Mouse (Mus musculus) intestine, embryonic 14.5 days (tissue): ENCODE data around the gene Tmem89. TPM values are rescaled to one million over a fixed set of nuclear protein-coding genes. Genes with fewer than 3 reads are reported as not detected.
A peak's percentile ranks its signal among the peaks of the same experiment; 100 is the strongest.

Source experiments
- ATAC-seq: fragments of 200-750 bp; cut with Nextera tagmentation; replicated peaks from 2 replicates; pipeline ENCODE4 v1.8.0; 2017; ENCODE audit warnings: low read depth, moderate number of reproducible peaks, moderate TSS enrichment, moderate library complexity; ENCODE audit not compliant: low FRiP score, low TSS enrichment
- DNase-seq: peaks from one replicate; pipeline ENCODE4 v3.0.0-alpha.2; 2018; ENCODE audit warnings: low spot score
- H3K27ac ChIP-seq: fragments of 300-500 bp; sonication (generic); 2 replicates; pipeline ENCODE4 v1.5.1; 2014; ENCODE audit warnings: low read depth, mild to moderate bottlenecking, control low read depth
- H3K27me3 ChIP-seq: fragments of 300-500 bp; sonication (generic); replicated peaks from 2 replicates; pipeline ENCODE4 v1.6.1; 2014; ENCODE audit warnings: low read length, control low read depth; ENCODE audit not compliant: control insufficient read depth, insufficient read depth
- H3K36me3 ChIP-seq: fragments of 300-500 bp; sonication (generic); 2 replicates; pipeline ENCODE4 v1.6.1; 2014; ENCODE audit warnings: low read length, control low read depth; ENCODE audit not compliant: control insufficient read depth, insufficient read depth
- H3K4me1 ChIP-seq: fragments of 300-500 bp; sonication (generic); replicated peaks from 2 replicates; pipeline ENCODE4 v1.6.1; 2014; ENCODE audit warnings: low read length, control low read depth, mixed read lengths; ENCODE audit not compliant: control insufficient read depth, insufficient read depth
- H3K4me2 ChIP-seq: fragments of 300-500 bp; sonication (generic); 2 replicates; pipeline ENCODE4 v1.6.1; 2014; ENCODE audit warnings: low read length
- H3K4me3 ChIP-seq: fragments of 300-500 bp; sonication (generic); 2 replicates; pipeline ENCODE4 v1.5.1; 2014; ENCODE audit warnings: low read depth, low read length, control low read depth, mixed read lengths
- H3K9ac ChIP-seq: fragments of 300-500 bp; sonication (generic); 2 replicates; pipeline ENCODE4 v1.6.1; 2014; ENCODE audit warnings: mild to moderate bottlenecking, low read length
- H3K9me3 ChIP-seq: fragments of 300-500 bp; sonication (generic); 2 replicates; pipeline ENCODE4 v1.6.1; 2016; ENCODE audit warnings: low read length, control low read depth; ENCODE audit not compliant: control insufficient read depth
- WGBS: fragments of 180-500 bp; shearing (Covaris S2); extraction: QIAGEN DNeasy Blood & Tissue Kit; methylation state at CpG from one replicate; pipeline ENCODE4 v1.1.7; 2014; 5-methylcytosine and 5-hydroxymethylcytosine counted together
- polyA plus RNA-seq: library from polyadenylated mRNA; unstranded; fragments of >200 nt; fragmentation: Nextera tagmentation; extraction: Ambion mirVana; gene quantifications from 2 replicates; pipeline ENCODE4 v1.2.1, GENCODE M21; 2014

Gene Tmem89
- not detected in 2 replicates for polyA plus RNA-seq

DNA sequence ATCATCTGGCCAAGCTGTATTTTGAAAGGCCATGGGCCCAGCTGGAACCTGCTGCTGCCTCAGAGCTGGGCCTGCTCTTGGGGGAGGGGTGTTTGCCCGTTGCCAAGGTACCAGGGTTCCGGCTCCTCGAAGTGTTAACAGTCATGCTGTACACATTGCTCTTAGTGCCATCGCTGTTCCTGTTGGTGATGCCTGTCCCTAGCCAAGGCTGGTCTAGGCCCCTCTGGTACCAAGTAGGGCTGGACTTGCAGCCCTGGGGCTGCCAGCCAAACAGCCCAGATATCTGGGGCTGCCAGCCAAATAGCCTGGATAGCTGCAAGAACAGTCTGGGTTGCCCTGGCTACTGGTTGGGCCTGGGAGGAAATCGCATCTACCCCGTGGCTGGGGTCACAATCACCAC, at the start of gene Tmem89:
Gene Tmem89 (plus strand): TSS at position 129 of the 400 bp plus-strand sequence.
- H3K4me3 ChIP-seq = no peak within 1 kb of the TSS
- no peaks in the 10 kb centered on the region for H3K4me1 ChIP-seq
- H3K4me2 ChIP-seq = no peak within 1 kb of the TSS
- 80% methylated on average over 6 of the region's 6 CpGs for WGBS
- no peak within 1 kb of the TSS for H3K9ac ChIP-seq
- ATAC-seq (no peak), DNase-seq (no peak)
- no peaks in the 10 kb centered on the region for H3K9me3 ChIP-seq
- no peaks in the 10 kb centered on the region for H3K27me3 ChIP-seq
- no peak within 1 kb of the TSS for H3K27ac ChIP-seq
- no peaks in the 10 kb centered on the region for H3K36me3 ChIP-seq

GRCm38 (mm10) chr9:108912308-108912707, 2.1 kb upstream of the Tmem89 start:
- no peak for ATAC-seq
- H3K27ac ChIP-seq = no peak overlapping the region
- 57% methylated on average over 6 of the region's 6 CpGs for WGBS

GRCm38 (mm10) chr9:108913161-108913560, 1.3 kb upstream of the Tmem89 start:
- WGBS = 82% methylated on average over 7 of the region's 7 CpGs
- no peak for ATAC-seq
- H3K27ac ChIP-seq = no peak overlapping the region

More at GRCm38 (mm10) chr9:108912308-108912707, 2.1 kb upstream of the Tmem89 start:
- no peak overlapping the region for H3K4me3 ChIP-seq
- no peak overlapping the region for H3K4me2 ChIP-seq
- H3K36me3 ChIP-seq = no peaks in the 10 kb centered on the region
- no peak overlapping the region for H3K9ac ChIP-seq
- no peaks in the 10 kb centered on the region for H3K27me3 ChIP-seq
- no peaks in the 10 kb centered on the region for H3K9me3 ChIP-seq
- H3K4me1 ChIP-seq = no peaks in the 10 kb centered on the region
- no peak for DNase-seq

GRCm38 (mm10) chr9:108913621-108914020, 798 bp upstream of the Tmem89 start:
- no peak overlapping the region for H3K4me3 ChIP-seq
- no peak overlapping the region for H3K4me2 ChIP-seq
- no peaks in the 10 kb centered on the region for H3K4me1 ChIP-seq
- ATAC-seq (no peak), DNase-seq (no peak)
- no peaks in the 10 kb centered on the region for H3K9me3 ChIP-seq
- no peaks in the 10 kb centered on the region for H3K36me3 ChIP-seq
- WGBS = 61% methylated on average over 10 of the region's 10 CpGs
- no peaks in the 10 kb centered on the region for H3K27me3 ChIP-seq
- H3K27ac ChIP-seq = no peak overlapping the region
- no peak overlapping the region for H3K9ac ChIP-seq

More at GRCm38 (mm10) chr9:108913161-108913560, 1.3 kb upstream of the Tmem89 start:
- Histone ChIP-seq H3K4me2 (no peak overlapping the region), H3K9ac (no peak overlapping the region), H3K36me3 (no peaks in the 10 kb centered on the region), H3K27me3 (no peaks in the 10 kb centered on the region), H3K4me1 (no peaks in the 10 kb centered on the region), H3K9me3 (no peaks in the 10 kb centered on the region), H3K4me3 (no peak overlapping the region)
- DNase-seq = no peak

DNA sequence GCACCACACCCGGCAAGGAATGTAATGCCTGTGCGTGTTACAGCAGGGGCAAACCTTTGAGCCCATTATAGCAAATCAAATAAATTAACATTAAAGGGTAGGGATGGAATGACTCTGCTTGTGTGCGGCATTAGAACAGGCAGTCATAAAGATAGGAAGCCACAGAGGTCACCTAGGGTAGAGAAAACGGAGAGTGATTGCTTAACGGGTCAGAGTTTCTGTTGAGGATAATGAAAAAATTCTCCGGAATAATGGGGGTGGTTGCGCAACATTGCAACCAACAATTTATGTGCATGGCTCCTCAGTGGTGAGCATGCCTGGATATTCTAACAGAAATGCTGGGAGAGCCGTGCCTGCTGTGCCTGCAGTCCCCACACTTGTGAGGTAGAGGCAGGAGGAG, 11.5 kb downstream of the Tmem89 start:
- Histone ChIP-seq H3K27me3 (no peaks in the 10 kb centered on the region), H3K4me1 (no peaks in the 10 kb centered on the region), H3K27ac (no peak overlapping the region), H3K9ac (no peak overlapping the region), H3K4me2 (no peak overlapping the region), H3K9me3 (no peaks in the 10 kb centered on the region), H3K36me3 (no peaks in the 10 kb centered on the region), H3K4me3 (no peak overlapping the region)
- no peak for DNase-seq
- ATAC-seq = 0 out of 2 replicates have a peak, but pooled peaks have one; percentile 23
- WGBS = 57% methylated on average over 8 of the region's 8 CpGs

DNA sequence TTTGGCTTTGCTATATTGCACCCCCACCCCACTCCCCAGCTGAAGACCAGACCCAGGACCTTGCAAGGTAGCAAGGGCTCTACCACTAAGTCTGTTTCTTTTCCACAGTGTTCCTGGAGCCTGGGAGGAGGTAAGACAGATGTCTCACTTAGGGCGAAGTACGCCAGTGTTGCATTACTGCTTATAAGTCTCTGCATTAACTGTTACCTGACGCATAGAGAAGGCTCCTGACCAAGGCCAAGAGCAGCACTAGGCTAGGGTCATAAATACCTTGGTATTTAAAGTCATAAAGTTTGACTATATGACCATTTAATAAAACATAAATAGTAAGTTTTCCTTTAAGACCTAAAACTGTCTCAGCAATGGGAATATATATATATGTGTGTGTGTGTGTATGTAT, 14.0 kb downstream of the Tmem89 start:
- no peaks in the 10 kb centered on the region for H3K36me3 ChIP-seq
- no peak for ATAC-seq
- H3K27me3 ChIP-seq = no peaks in the 10 kb centered on the region
- H3K9me3 ChIP-seq = no peaks in the 10 kb centered on the region
- 66% methylated on average over 3 of the region's 3 CpGs for WGBS
- H3K4me1 ChIP-seq = no peaks in the 10 kb centered on the region
- DNase-seq = no peak
- no peak overlapping the region for H3K9ac ChIP-seq
- H3K4me2 ChIP-seq = no peak overlapping the region
- H3K27ac ChIP-seq = no peak overlapping the region
- H3K4me3 ChIP-seq = no peak overlapping the region

- Histone ChIP-seq H3K9me3 (no peaks in the 10 kb centered on the region), H3K27ac (no peak overlapping the region), H3K27me3 (no peaks in the 10 kb centered on the region), H3K9ac (no peak overlapping the region), H3K4me2 (no peak overlapping the region), H3K4me3 (no peak overlapping the region; the same call in 1 of the 2 replicates), H3K36me3 (peaks cover 30% of the 10 kb centered on the region), H3K4me1 (peaks cover 4% of the 10 kb centered on the region; the same call in 1 of the 2 replicates)
- WGBS = 17% methylated on average over 3 of the region's 3 CpGs
- no peak for DNase-seq
- peak; percentile 22; the same call in 1 of the 2 replicates for ATAC-seq
Measured at GRCm38 (mm10) chr9:108935991-108936390, 21.6 kb downstream of the Tmem89 start.

DNA sequence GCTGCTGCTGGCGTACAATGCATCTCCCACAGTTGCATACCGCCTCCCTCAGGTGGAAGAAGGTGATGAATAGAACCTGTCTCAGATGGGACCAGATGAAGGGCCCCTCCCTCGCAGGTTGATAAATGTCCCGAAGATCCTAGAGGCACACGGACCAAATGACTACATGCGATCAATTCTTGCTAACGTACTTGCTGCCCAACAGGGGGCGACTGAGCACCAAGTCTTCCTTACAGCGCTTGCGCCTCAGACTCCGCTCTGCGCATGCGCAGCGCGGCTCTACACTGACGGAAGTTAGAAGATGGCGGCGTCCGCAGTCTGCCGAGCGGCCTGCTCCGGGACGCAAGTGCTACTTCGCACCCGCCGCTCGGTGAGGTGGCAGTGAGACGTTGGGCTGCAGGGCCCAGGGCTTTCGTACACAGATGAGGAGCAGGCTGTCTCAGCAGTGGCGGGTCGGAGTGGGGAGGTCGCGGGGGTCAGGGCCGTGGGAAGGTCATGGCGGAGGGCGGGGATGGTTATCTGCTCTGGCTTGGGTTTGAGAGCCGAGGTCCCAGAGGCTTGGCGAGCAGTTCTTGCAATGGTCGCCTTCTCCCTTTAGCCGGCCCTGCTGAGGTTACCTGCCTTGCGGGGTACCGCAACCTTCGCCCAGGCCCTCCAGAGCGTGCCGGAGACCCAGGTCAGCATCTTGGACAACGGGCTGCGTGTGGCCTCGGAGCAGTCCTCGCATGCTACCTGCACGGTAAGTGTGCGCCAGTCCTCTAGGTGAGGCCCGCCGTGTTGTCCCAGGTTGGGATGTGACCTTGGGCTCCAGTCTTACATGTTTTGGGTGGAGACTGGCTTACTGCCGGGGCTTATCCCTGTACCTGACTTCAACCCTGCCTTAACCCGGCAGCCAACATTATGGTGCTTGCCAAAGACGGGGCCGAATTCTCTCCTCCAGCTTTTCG, 22.3 kb downstream of the Tmem89 start, which contains the start of gene Uqcrc1:
Gene Uqcrc1 (plus strand): TSS at position 216 of the 947 bp plus-strand sequence.
- ATAC-seq (peak; percentile 90), DNase-seq (peak; percentile 96)
- Histone ChIP-seq H3K4me3 (peak within 1 kb of the TSS; percentile 96), H3K9me3 (no peaks in the 10 kb centered on the region), H3K9ac (peak within 1 kb of the TSS; percentile 83), H3K36me3 (peaks cover 34% of the 10 kb centered on the region), H3K27ac (peak within 1 kb of the TSS; percentile 51; the same call in 1 of the 2 replicates), H3K4me2 (peak within 1 kb of the TSS; percentile 85), H3K4me1 (peaks cover 4% of the 10 kb centered on the region; the same call in 1 of the 2 replicates), H3K27me3 (no peaks in the 10 kb centered on the region)
- 1% methylated on average over 55 of the region's 58 CpGs for WGBS
